Mouse (Mus musculus) hindbrain, embryonic 10.5 days (tissue): ENCODE data around the gene Flot1. TPM values are rescaled to one million over a fixed set of nuclear protein-coding genes. Genes with fewer than 3 reads are reported as not detected.
A peak's percentile ranks its signal among the peaks of the same experiment; 100 is the strongest.

Source experiments
- DNase-seq: peaks from one replicate; pipeline ENCODE4 v3.0.0-alpha.2; 2017; ENCODE audit warnings: low spot score
- H3K27ac ChIP-seq: fragments of 300-500 bp; sonication (generic); 2 replicates; pipeline ENCODE4 v1.5.1; 2016; ENCODE audit warnings: mild to moderate bottlenecking, moderate library complexity
- H3K27me3 ChIP-seq: fragments of 300-500 bp; sonication (generic); 2 replicates; pipeline ENCODE4 v1.6.1; 2016; ENCODE audit warnings: mild to moderate bottlenecking; ENCODE audit not compliant: poor library complexity, insufficient read depth, severe bottlenecking
- H3K36me3 ChIP-seq: fragments of 300-500 bp; sonication (generic); 2 replicates; pipeline ENCODE4 v1.6.1; 2016; ENCODE audit warnings: mild to moderate bottlenecking, moderate library complexity
- H3K4me1 ChIP-seq: fragments of 300-500 bp; sonication (generic); replicated peaks from 2 replicates; pipeline ENCODE4 v1.6.1; 2016; ENCODE audit warnings: mild to moderate bottlenecking
- H3K4me3 ChIP-seq: fragments of 300-500 bp; sonication (generic); 2 replicates; pipeline ENCODE4 v1.5.1; 2016; ENCODE audit warnings: mild to moderate bottlenecking, moderate library complexity
- H3K9me3 ChIP-seq: fragments of 300-500 bp; sonication (generic); 2 replicates; pipeline ENCODE4 v1.6.1; 2016; ENCODE audit warnings: mild to moderate bottlenecking, moderate library complexity
- WGBS: fragments of 180-500 bp; shearing (Covaris S2); methylation state at CpG from one replicate; pipeline ENCODE4 v1.1.7; 2016; 5-methylcytosine and 5-hydroxymethylcytosine counted together
- polyA plus RNA-seq: library from polyadenylated mRNA; unstranded; fragments of >200 nt; fragmentation: Nextera tagmentation; extraction: Ambion mirVana; gene quantifications from 2 replicates; pipeline ENCODE4 v1.2.1, GENCODE M21; 2016

Flot1 gene
- polyA plus RNA-seq = 58.4 and 63.7 TPM in 2 replicates

- H3K27ac ChIP-seq = peak within 1 kb of the TSS; percentile 95
- peaks cover 33% of the 10 kb centered on the region; the same call in 1 of the 2 replicates for H3K27me3 ChIP-seq
- H3K4me3 ChIP-seq = peak within 1 kb of the TSS; percentile 77
- peaks cover 38% of the 10 kb centered on the region for H3K4me1 ChIP-seq
- H3K36me3 ChIP-seq = peaks cover 37% of the 10 kb centered on the region
- WGBS = under 1% methylated on average over 47 of the region's 47 CpGs
- peak; percentile 90 for DNase-seq
- H3K9me3 ChIP-seq = no peaks in the 10 kb centered on the region
Measured at GRCm38 (mm10) chr17:35822964-35823937, at the start of gene Flot1. Gene Flot1, plus strand, starts transcription at chr17:35823230.

GRCm38 (mm10) chr17:35776811-35777609 is 46.0 kb upstream of the Flot1 start:
- Histone ChIP-seq H3K4me3 (no peak overlapping the region), H3K27ac (no peak overlapping the region), H3K27me3 (no peaks in the 10 kb centered on the region), H3K36me3 (no peaks in the 10 kb centered on the region), H3K4me1 (peaks cover 8% of the 10 kb centered on the region; the same call in 1 of the 2 replicates), H3K9me3 (no peaks in the 10 kb centered on the region)
- DNase-seq = peak; percentile 15
- 73% methylated on average over 13 of the region's 13 CpGs for WGBS

- WGBS = 81% methylated on average over 6 of the region's 6 CpGs
- peaks cover 8% of the 10 kb centered on the region; the same call in 1 of the 2 replicates for H3K4me1 ChIP-seq
- no peaks in the 10 kb centered on the region for H3K9me3 ChIP-seq
- no peaks in the 10 kb centered on the region for H3K27me3 ChIP-seq
- no peak for DNase-seq
- no peak overlapping the region for H3K4me3 ChIP-seq
- no peak overlapping the region for H3K27ac ChIP-seq
- H3K36me3 ChIP-seq = no peaks in the 10 kb centered on the region
Measured at GRCm38 (mm10) chr17:35778965-35779364, 44.1 kb upstream of the Flot1 start.

- H3K9me3 ChIP-seq = no peaks in the 10 kb centered on the region
- H3K36me3 ChIP-seq = no peaks in the 10 kb centered on the region
- H3K4me1 ChIP-seq = peaks cover 8% of the 10 kb centered on the region; the same call in 1 of the 2 replicates
- no peak overlapping the region for H3K4me3 ChIP-seq
- H3K27me3 ChIP-seq = no peaks in the 10 kb centered on the region
- WGBS = 68% methylated on average over 10 of the region's 10 CpGs
- H3K27ac ChIP-seq = no peak overlapping the region
- DNase-seq = no peak
Measured at GRCm38 (mm10) chr17:35779466-35780205, 43.4 kb upstream of the Flot1 start.

- WGBS = 95% methylated on average over 7 of the region's 7 CpGs
Measured at GRCm38 (mm10) chr17:35780362-35780761, 42.7 kb upstream of the Flot1 start.

GRCm38 (mm10) chr17:35782398-35782797 is 40.6 kb upstream of the Flot1 start:
- H3K27me3 ChIP-seq = no peaks in the 10 kb centered on the region
- peak; percentile 35 for DNase-seq
- 72% methylated on average over 2 of the region's 2 CpGs for WGBS
- H3K4me3 ChIP-seq = no peak overlapping the region
- H3K9me3 ChIP-seq = no peaks in the 10 kb centered on the region
- H3K36me3 ChIP-seq = no peaks in the 10 kb centered on the region
- H3K27ac ChIP-seq = no peak overlapping the region
- no peaks in the 10 kb centered on the region; the same call in 1 of the 2 replicates for H3K4me1 ChIP-seq

More at GRCm38 (mm10) chr17:35780362-35780761, 42.7 kb upstream of the Flot1 start:
- Histone ChIP-seq H3K36me3 (no peaks in the 10 kb centered on the region), H3K4me1 (peaks cover 8% of the 10 kb centered on the region; the same call in 1 of the 2 replicates), H3K9me3 (no peaks in the 10 kb centered on the region), H3K4me3 (no peak overlapping the region), H3K27ac (no peak overlapping the region), H3K27me3 (no peaks in the 10 kb centered on the region)
- DNase-seq = no peak

GRCm38 (mm10) chr17:35782924-35783323 is 40.1 kb upstream of the Flot1 start:
- Histone ChIP-seq H3K27me3 (no peaks in the 10 kb centered on the region), H3K4me3 (no peak overlapping the region), H3K36me3 (no peaks in the 10 kb centered on the region), H3K9me3 (no peaks in the 10 kb centered on the region), H3K4me1 (no peaks in the 10 kb centered on the region; the same call in 1 of the 2 replicates), H3K27ac (no peak overlapping the region)
- WGBS = 91% methylated on average over 5 of the region's 5 CpGs
- no peak for DNase-seq

GRCm38 (mm10) chr17:35783944-35784343 is 39.1 kb upstream of the Flot1 start:
- Histone ChIP-seq H3K36me3 (no peaks in the 10 kb centered on the region), H3K4me3 (no peak overlapping the region), H3K27me3 (no peaks in the 10 kb centered on the region), H3K9me3 (no peaks in the 10 kb centered on the region), H3K4me1 (no peaks in the 10 kb centered on the region; the same call in 1 of the 2 replicates), H3K27ac (no peak overlapping the region)
- WGBS = 79% methylated on average over 6 of the region's 6 CpGs
- DNase-seq = peak; percentile 10

GRCm38 (mm10) chr17:35785140-35785539 is 37.9 kb upstream of the Flot1 start:
- H3K27me3 ChIP-seq = no peaks in the 10 kb centered on the region
- H3K4me3 ChIP-seq = no peak overlapping the region
- 88% methylated on average over 4 of the region's 4 CpGs for WGBS
- no peak overlapping the region for H3K27ac ChIP-seq
- H3K36me3 ChIP-seq = no peaks in the 10 kb centered on the region
- H3K9me3 ChIP-seq = no peaks in the 10 kb centered on the region
- H3K4me1 ChIP-seq = no peaks in the 10 kb centered on the region
- no peak for DNase-seq

- no peak overlapping the region for H3K27ac ChIP-seq
Measured at GRCm38 (mm10) chr17:35787493-35787892, 35.5 kb upstream of the Flot1 start.

GRCm38 (mm10) chr17:35788025-35788424 is 35.0 kb upstream of the Flot1 start:
- Histone ChIP-seq H3K4me1 (no peaks in the 10 kb centered on the region), H3K27me3 (no peaks in the 10 kb centered on the region), H3K4me3 (no peak overlapping the region), H3K27ac (no peak overlapping the region), H3K9me3 (no peaks in the 10 kb centered on the region), H3K36me3 (no peaks in the 10 kb centered on the region)
- DNase-seq = no peak
- 72% methylated on average over 3 of the region's 3 CpGs for WGBS

More at GRCm38 (mm10) chr17:35787493-35787892, 35.5 kb upstream of the Flot1 start:
- no peaks in the 10 kb centered on the region for H3K36me3 ChIP-seq
- no peaks in the 10 kb centered on the region for H3K9me3 ChIP-seq
- no peak for DNase-seq
- H3K27me3 ChIP-seq = no peaks in the 10 kb centered on the region
- H3K4me1 ChIP-seq = no peaks in the 10 kb centered on the region
- H3K4me3 ChIP-seq = no peak overlapping the region

- Histone ChIP-seq H3K4me3 (no peak overlapping the region), H3K27ac (no peak overlapping the region), H3K9me3 (no peaks in the 10 kb centered on the region), H3K36me3 (no peaks in the 10 kb centered on the region), H3K4me1 (no peaks in the 10 kb centered on the region), H3K27me3 (no peaks in the 10 kb centered on the region)
- WGBS = 86% methylated on average over 4 of the region's 4 CpGs
- no peak for DNase-seq
Measured at GRCm38 (mm10) chr17:35790933-35791332, 32.1 kb upstream of the Flot1 start.
